20 mouse cellular contexts compared by ENCODE assay signal in the genomic region with DNA sequence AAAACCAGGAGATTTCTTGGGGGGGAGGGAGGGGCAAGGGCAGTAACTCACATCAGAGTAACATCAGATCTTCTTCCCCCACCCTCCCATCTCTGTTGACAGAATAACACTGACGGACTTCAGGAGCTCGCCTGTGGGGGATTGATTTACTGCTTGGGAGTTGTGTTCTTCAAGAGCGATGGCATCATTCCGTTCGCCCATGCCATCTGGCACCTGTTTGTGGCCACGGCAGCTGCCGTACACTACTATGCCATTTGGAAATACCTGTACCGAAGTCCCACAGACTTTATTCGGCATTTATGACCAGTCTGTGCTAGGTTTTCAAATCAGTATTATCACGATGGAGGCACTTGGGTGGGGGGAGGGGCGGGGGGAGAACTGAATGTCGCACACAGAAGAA. TPM values are rescaled to one million over a fixed set of nuclear protein-coding genes. Genes with fewer than 3 reads are reported as not detected.
DNase-seq lines count a peak whose midpoint lies in the region; ATAC-seq and TF ChIP-seq lines count a peak whose summit lies in the region.
"Had no signal": no experiment of that assay in that cellular context is flagged by ENCODE, and none has a peak within 500 bp of the region (broad histone marks: within the 10 kb centered on the region; RNA-seq: fewer than 3 reads in every experiment).

No protein-coding gene starts in this region.

- DNase-seq in layer of hippocampus, adult 2 months (ENCODE audit: low spot score in 2 of 2), result no peak
- DNase-seq in layer of hippocampus, adult 9-11 months, result no peak
- DNase-seq in cerebellum, adult 9-10 months, result peak; percentile 31
- peak; percentile 72 for DNase-seq in gastrocnemius, adult 18-20 months (ENCODE audit: low spot score)
- peak; percentile 81 for DNase-seq in skeletal muscle tissue, adult 2 months (ENCODE audit: low read depth, low spot score)
- no peak for DNase-seq in heart, postnatal 25 days (ENCODE audit: low spot score)
- DNase-seq: embryo, embryonic 11 days; forebrain, postnatal 0 days; kidney, adult 9 months; kidney, postnatal 4 days; right cerebral cortex, adult 18-20 months; thymus, postnatal 25 days had no signal

- no peak overlapping the region for H3K9ac ChIP-seq in neural tube, embryonic 15.5 days (replicated peaks)
- H3K9ac ChIP-seq: forebrain, postnatal 0 days; heart, embryonic 15.5 days; liver, embryonic 14.5 days; lung, embryonic 15.5 days had no signal

- peaks cover 13% of the 10 kb centered on the region for H3K36me3 ChIP-seq in neural tube, embryonic 15.5 days

- peak overlapping the region; percentile 67; the same call in 1 of the 2 replicates for H3K27ac ChIP-seq in layer of hippocampus, adult 2 months
- H3K27ac ChIP-seq in neural tube, embryonic 15.5 days (replicated peaks), result no peak overlapping the region
- H3K27ac ChIP-seq: heart, embryonic 15.5 days; hindbrain, embryonic 10.5 days; liver, embryonic 14.5 days; lung, embryonic 15.5 days; macrophage; midbrain, embryonic 10.5 days had no signal

- TF ChIP-seq CTCF in layer of hippocampus, adult 2 months (conservative IDR thresholded peaks at IDR 0.05), result no peak

- H3K4me3 ChIP-seq in layer of hippocampus, adult 2 months, result no peak overlapping the region
- no peak overlapping the region for H3K4me3 ChIP-seq in neural tube, embryonic 15.5 days (replicated peaks)
- H3K4me3 ChIP-seq: heart, embryonic 15.5 days; hindbrain, embryonic 10.5 days; lung, embryonic 15.5 days; midbrain, embryonic 10.5 days had no signal

- WGBS in neural tube, embryonic 15.5 days, result 79% methylated on average over 12 of the region's 12 CpGs

- H3K4me2 ChIP-seq in neural tube, embryonic 15.5 days, result no peak overlapping the region
- H3K4me2 ChIP-seq: heart, embryonic 15.5 days; lung, embryonic 15.5 days had no signal

- ATAC-seq in neural tube, embryonic 15.5 days (ENCODE audit: low FRiP score), result no peak
- ATAC-seq: forebrain, postnatal 0 days; Patski had no signal

- intact Hi-C loops in heart, postnatal 25 days (cut with DNase I), result no loop called here

- H3K4me1 ChIP-seq in neural tube, embryonic 15.5 days, result 0 out of 2 replicates have a peak, but pooled peaks cover 3% of the 10 kb centered on the region
- H3K4me1 ChIP-seq: hindbrain, embryonic 10.5 days; lung, embryonic 15.5 days had no signal

- no peaks in the 10 kb centered on the region for H3K9me3 ChIP-seq in neural tube, embryonic 15.5 days (replicated peaks)
- H3K9me3 ChIP-seq: heart, embryonic 15.5 days; hindbrain, embryonic 10.5 days; lung, embryonic 15.5 days; midbrain, embryonic 10.5 days had no signal

- H3K27me3 ChIP-seq in neural tube, embryonic 15.5 days (replicated peaks), result no peaks in the 10 kb centered on the region
- H3K27me3 ChIP-seq: heart, embryonic 15.5 days; lung, embryonic 15.5 days; Patski had no signal

RNA-seq across cellular contexts. Expression of a gene that starts 27.3 kb away (rescaled TPM):
- total RNA-seq in layer of hippocampus, adult 2 months (2021), result 100 to 1,000 TPM; 364 to 381 TPM
- 10 to 100 TPM in 1 of 2 experiments, 1 to 10 TPM in 1; 9.5 to 16.2 TPM for total RNA-seq in gastrocnemius, adult 18-20 months (2021)
- polyA plus RNA-seq in neural tube, embryonic 15.5 days (2015; fragmentation: Nextera tagmentation; extraction: Ambion mirVana), result 104 and 126 TPM in 2 replicates
- total RNA-seq in heart, postnatal 25 days (2021), result 10 to 100 TPM; 32.3 to 34.8 TPM

Comparison
In these comparisons a context has a peak if more than half of its experiments do, and no peak if none do; other contexts are left out.
1. DNase-seq: peak in cerebellum, adult 9-10 months (single experiment), gastrocnemius, adult 18-20 months (single experiment) and skeletal muscle tissue, adult 2 months (single experiment); none in layer of hippocampus, adult 2 months (0 of 2), layer of hippocampus, adult 9-11 months (single experiment) and heart, postnatal 25 days (single experiment).
2. RNA of a gene that starts 27.3 kb away (total RNA-seq): 364 to 381 TPM in layer of hippocampus, adult 2 months; 32.3 to 34.8 TPM in heart, postnatal 25 days and 9.5 to 16.2 TPM in gastrocnemius, adult 18-20 months; every median in the first group is over 10 times any median in the second.